Mouse (Mus musculus): ENCODE results near the gene Fads3. TPM values are rescaled to one million over a fixed set of nuclear protein-coding genes. Genes with fewer than 3 reads are reported as not detected.

Fads3 gene
- polyA plus RNA-seq, 1 experiment from 2014 or later, result 6.2 TPM

DNA sequence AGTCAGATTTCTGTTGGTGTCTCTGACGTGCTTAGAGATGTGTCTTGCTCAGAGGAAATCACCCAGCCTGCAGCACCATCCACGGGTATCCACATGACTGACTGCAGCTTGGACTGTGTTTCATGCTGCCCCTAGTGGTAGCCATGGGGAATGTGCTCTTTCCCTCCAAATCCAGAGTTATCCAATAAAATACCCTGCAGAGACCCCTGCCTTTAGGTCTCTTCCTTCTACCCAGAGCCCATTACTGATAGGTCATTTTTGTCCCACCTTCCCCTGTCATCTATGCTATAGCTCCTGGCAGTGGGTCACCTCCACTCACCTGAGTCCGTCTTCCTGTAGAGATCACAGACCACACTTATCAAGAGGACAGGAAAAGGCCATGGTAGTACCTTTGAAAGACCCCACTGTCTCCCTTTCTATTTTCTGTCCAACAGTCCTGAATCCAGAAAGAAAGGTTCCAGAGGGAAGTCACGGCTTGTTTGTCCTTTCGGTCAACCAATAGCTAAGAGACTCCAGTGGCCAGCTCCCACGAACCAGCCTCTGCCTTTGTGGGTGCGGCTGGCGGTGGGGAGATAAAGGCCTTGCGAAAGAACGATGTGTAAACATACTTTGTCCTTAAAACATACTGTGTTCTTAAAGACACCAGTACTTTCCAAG lies 18.7 kb downstream of the Fads3 start:
- Histone ChIP-seq H3K4me3 (ENCODE audit: low read depth, low read length) (no peak overlapping the region), H3K9ac (ENCODE audit: low read length) (no peak overlapping the region), H3K4me2 (ENCODE audit: low read depth) (no peak overlapping the region), H3K27ac (ENCODE audit: low read depth, low read length) (no peak overlapping the region), H3K36me3 (ENCODE audit: control insufficient read depth, insufficient read depth, low read length) (peaks cover 20% of the 10 kb centered on the region), H3K9me3 (ENCODE audit: control insufficient read depth, low read length) (no peaks in the 10 kb centered on the region), H3K4me1 (ENCODE audit: control insufficient read depth, insufficient read depth, low read length) (no peaks in the 10 kb centered on the region), H3K27me3 (ENCODE audit: control insufficient read depth, insufficient read depth, low read length) (no peaks in the 10 kb centered on the region)
- DNase-seq (ENCODE audit: low spot score) (peak; percentile 49), ATAC-seq (ENCODE audit: insufficient read depth, low FRiP score, low TSS enrichment) (peak; percentile 58; the same call in 1 of the 2 replicates)
- 54% methylated on average over 10 of the region's 10 CpGs for WGBS

DNA sequence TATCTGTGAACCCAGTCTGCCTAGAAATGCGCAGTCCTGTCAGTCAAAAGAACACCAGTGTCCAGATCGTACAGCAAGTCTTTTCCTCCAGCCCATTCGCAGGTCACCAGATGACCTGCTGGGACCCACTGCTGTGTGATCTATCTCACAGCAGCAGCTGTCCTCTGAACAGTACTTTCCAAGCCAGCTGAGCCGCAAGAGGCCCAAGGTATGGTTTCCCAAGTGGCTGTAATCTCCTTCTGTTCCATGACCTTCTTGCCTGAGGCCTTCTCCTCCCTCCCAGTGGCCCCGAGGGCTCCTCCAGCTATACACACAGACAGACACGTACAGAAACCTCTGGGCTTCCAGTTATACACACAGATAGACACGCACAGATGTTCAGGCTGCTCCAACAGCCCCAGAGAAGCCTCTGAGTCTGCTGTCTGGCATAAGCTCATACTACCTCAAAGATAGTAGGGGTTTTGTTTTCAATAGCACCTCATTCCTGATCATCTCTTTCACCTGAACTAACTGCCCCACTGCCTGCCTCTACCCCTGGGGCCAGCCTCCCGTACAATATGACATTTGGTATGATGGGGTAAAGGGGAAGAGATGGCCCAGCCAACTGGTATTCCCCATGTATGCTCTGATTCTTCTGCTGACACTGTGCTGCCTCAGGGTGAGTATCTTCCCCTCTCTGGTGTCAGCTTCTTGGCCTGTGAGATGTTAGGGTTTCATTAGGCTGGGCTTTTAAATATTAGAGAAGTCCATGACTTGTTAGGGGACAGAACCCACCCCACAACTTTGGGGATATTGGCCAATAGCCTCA lies 19.6 kb downstream of the Fads3 start:
- no peak for DNase-seq (ENCODE audit: low spot score)
- WGBS, result 50% methylated on average over 8 of the region's 8 CpGs
- no peak overlapping the region for H3K27ac ChIP-seq (ENCODE audit: low read depth, low read length)

DNA sequence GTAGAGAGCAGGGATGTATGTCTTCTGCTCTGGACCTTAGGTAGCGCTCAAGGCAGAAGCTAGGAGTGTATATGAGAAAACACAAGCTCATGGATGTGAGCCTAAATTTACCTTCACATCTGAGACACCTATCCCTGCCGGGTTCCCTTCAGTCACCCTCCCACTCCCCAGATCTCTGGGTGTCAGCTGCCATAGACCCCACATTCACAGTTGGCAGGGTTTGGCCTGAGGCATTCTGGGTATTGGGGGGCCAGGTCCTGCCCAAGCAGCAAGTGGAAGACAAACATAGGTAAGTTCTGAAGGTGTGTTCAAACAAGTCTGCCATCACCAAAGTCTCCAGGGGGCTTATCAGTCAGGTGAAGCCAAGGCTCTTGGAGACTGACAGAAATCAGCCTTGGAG lies 20.3 kb downstream of the Fads3 start:
- H3K4me1 ChIP-seq (ENCODE audit: control insufficient read depth, insufficient read depth, low read length), result no peaks in the 10 kb centered on the region
- no peak overlapping the region for H3K9ac ChIP-seq (ENCODE audit: low read length)
- peaks cover 31% of the 10 kb centered on the region for H3K36me3 ChIP-seq (ENCODE audit: control insufficient read depth, insufficient read depth, low read length)
- 98% methylated on average over 2 of the region's 2 CpGs for WGBS
- H3K4me3 ChIP-seq (ENCODE audit: low read depth, low read length), result no peak overlapping the region
- H3K27ac ChIP-seq (ENCODE audit: low read depth, low read length), result no peak overlapping the region
- H3K4me2 ChIP-seq (ENCODE audit: low read depth), result no peak overlapping the region
- no peak for DNase-seq (ENCODE audit: low spot score)
- no peaks in the 10 kb centered on the region for H3K27me3 ChIP-seq (ENCODE audit: control insufficient read depth, insufficient read depth, low read length)
- no peaks in the 10 kb centered on the region for H3K9me3 ChIP-seq (ENCODE audit: control insufficient read depth, low read length)
- no peak for ATAC-seq (ENCODE audit: insufficient read depth, low FRiP score, low TSS enrichment)

More for the DNA sequence above, 19.6 kb downstream of the Fads3 start:
- Histone ChIP-seq H3K9ac (ENCODE audit: low read length) (no peak overlapping the region), H3K4me1 (ENCODE audit: control insufficient read depth, insufficient read depth, low read length) (no peaks in the 10 kb centered on the region), H3K9me3 (ENCODE audit: control insufficient read depth, low read length) (no peaks in the 10 kb centered on the region), H3K27me3 (ENCODE audit: control insufficient read depth, insufficient read depth, low read length) (no peaks in the 10 kb centered on the region), H3K4me3 (ENCODE audit: low read depth, low read length) (no peak overlapping the region), H3K4me2 (ENCODE audit: low read depth) (no peak overlapping the region), H3K36me3 (ENCODE audit: control insufficient read depth, insufficient read depth, low read length) (peaks cover 26% of the 10 kb centered on the region)
- no peak for ATAC-seq (ENCODE audit: insufficient read depth, low FRiP score, low TSS enrichment)

- no peaks in the 10 kb centered on the region for H3K9me3 ChIP-seq (ENCODE audit: control insufficient read depth, low read length)
- no peak for DNase-seq (ENCODE audit: low spot score)
- no peaks in the 10 kb centered on the region for H3K27me3 ChIP-seq (ENCODE audit: control insufficient read depth, insufficient read depth, low read length)
- H3K36me3 ChIP-seq (ENCODE audit: control insufficient read depth, insufficient read depth, low read length), result peaks cover 37% of the 10 kb centered on the region
- H3K4me3 ChIP-seq (ENCODE audit: low read depth, low read length), result no peak overlapping the region
- H3K9ac ChIP-seq (ENCODE audit: low read length), result no peak overlapping the region
- no peak overlapping the region for H3K27ac ChIP-seq (ENCODE audit: low read depth, low read length)
- 91% methylated on average over 8 of the region's 8 CpGs for WGBS
- ATAC-seq (ENCODE audit: insufficient read depth, low FRiP score, low TSS enrichment), result no peak
- no peak overlapping the region for H3K4me2 ChIP-seq (ENCODE audit: low read depth)
- H3K4me1 ChIP-seq (ENCODE audit: control insufficient read depth, insufficient read depth, low read length), result no peaks in the 10 kb centered on the region
Observed at GRCm38 (mm10) chr19:10062292-10062691, 20.9 kb downstream of the Fads3 start.

GRCm38 (mm10) chr19:10062862-10063261 lies 21.5 kb downstream of the Fads3 start:
- peaks cover 39% of the 10 kb centered on the region for H3K36me3 ChIP-seq (ENCODE audit: control insufficient read depth, insufficient read depth, low read length)
- H3K27ac ChIP-seq (ENCODE audit: low read depth, low read length), result no peak overlapping the region
- ATAC-seq (ENCODE audit: insufficient read depth, low FRiP score, low TSS enrichment) (no peak), DNase-seq (ENCODE audit: low spot score) (no peak)
- WGBS, result 88% methylated on average over 5 of the region's 5 CpGs
- H3K27me3 ChIP-seq (ENCODE audit: control insufficient read depth, insufficient read depth, low read length), result no peaks in the 10 kb centered on the region
- no peaks in the 10 kb centered on the region for H3K9me3 ChIP-seq (ENCODE audit: control insufficient read depth, low read length)
- no peak overlapping the region for H3K4me3 ChIP-seq (ENCODE audit: low read depth, low read length)
- no peaks in the 10 kb centered on the region for H3K4me1 ChIP-seq (ENCODE audit: control insufficient read depth, insufficient read depth, low read length)
- no peak overlapping the region for H3K9ac ChIP-seq (ENCODE audit: low read length)
- no peak overlapping the region for H3K4me2 ChIP-seq (ENCODE audit: low read depth)

- WGBS, result 88% methylated on average over 10 of the region's 10 CpGs
- no peaks in the 10 kb centered on the region for H3K4me1 ChIP-seq (ENCODE audit: control insufficient read depth, insufficient read depth, low read length)
- no peak overlapping the region for H3K4me3 ChIP-seq (ENCODE audit: low read depth, low read length)
- no peak overlapping the region for H3K27ac ChIP-seq (ENCODE audit: low read depth, low read length)
- ATAC-seq (ENCODE audit: insufficient read depth, low FRiP score, low TSS enrichment) (no peak), DNase-seq (ENCODE audit: low spot score) (no peak)
- no peak overlapping the region for H3K9ac ChIP-seq (ENCODE audit: low read length)
- H3K27me3 ChIP-seq (ENCODE audit: control insufficient read depth, insufficient read depth, low read length), result no peaks in the 10 kb centered on the region
- H3K36me3 ChIP-seq (ENCODE audit: control insufficient read depth, insufficient read depth, low read length), result peaks cover 50% of the 10 kb centered on the region
- no peaks in the 10 kb centered on the region for H3K9me3 ChIP-seq (ENCODE audit: control insufficient read depth, low read length)
- H3K4me2 ChIP-seq (ENCODE audit: low read depth), result no peak overlapping the region
Observed at GRCm38 (mm10) chr19:10064173-10065012, 23.0 kb downstream of the Fads3 start.

GRCm38 (mm10) chr19:10065465-10066188 lies 24.3 kb downstream of the Fads3 start:
- Histone ChIP-seq H3K4me3 (ENCODE audit: low read depth, low read length) (no peak overlapping the region), H3K9ac (ENCODE audit: low read length) (no peak overlapping the region), H3K4me1 (ENCODE audit: control insufficient read depth, insufficient read depth, low read length) (no peaks in the 10 kb centered on the region), H3K27me3 (ENCODE audit: control insufficient read depth, insufficient read depth, low read length) (no peaks in the 10 kb centered on the region), H3K4me2 (ENCODE audit: low read depth) (no peak overlapping the region), H3K9me3 (ENCODE audit: control insufficient read depth, low read length) (no peaks in the 10 kb centered on the region), H3K27ac (ENCODE audit: low read depth, low read length) (no peak overlapping the region), H3K36me3 (ENCODE audit: control insufficient read depth, insufficient read depth, low read length) (peaks cover 57% of the 10 kb centered on the region)
- DNase-seq (ENCODE audit: low spot score) (no peak), ATAC-seq (ENCODE audit: insufficient read depth, low FRiP score, low TSS enrichment) (no peak)
- WGBS, result 93% methylated on average over 5 of the region's 5 CpGs

DNA sequence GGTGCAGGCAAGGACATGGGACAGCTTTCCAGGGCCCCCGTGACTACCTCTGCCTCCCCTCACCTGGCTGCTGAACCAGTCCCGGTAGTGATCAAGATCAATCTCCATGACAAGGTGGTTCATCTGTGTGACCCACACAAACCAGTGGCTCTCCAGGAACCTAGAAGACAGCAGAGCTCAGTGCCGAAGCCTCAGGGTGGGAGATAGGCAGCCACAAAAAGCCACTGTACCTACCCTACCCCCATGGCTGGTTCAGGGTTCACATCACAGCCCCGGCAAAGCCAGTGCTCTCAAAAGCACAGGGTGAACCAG lies 24.8 kb downstream of the Fads3 start:
- 94% methylated on average over 4 of the region's 4 CpGs for WGBS
- Histone ChIP-seq H3K4me1 (ENCODE audit: control insufficient read depth, insufficient read depth, low read length) (no peaks in the 10 kb centered on the region), H3K27ac (ENCODE audit: low read depth, low read length) (no peak overlapping the region), H3K27me3 (ENCODE audit: control insufficient read depth, insufficient read depth, low read length) (no peaks in the 10 kb centered on the region), H3K9me3 (ENCODE audit: control insufficient read depth, low read length) (no peaks in the 10 kb centered on the region), H3K36me3 (ENCODE audit: control insufficient read depth, insufficient read depth, low read length) (peaks cover 57% of the 10 kb centered on the region), H3K4me2 (ENCODE audit: low read depth) (no peak overlapping the region), H3K4me3 (ENCODE audit: low read depth, low read length) (no peak overlapping the region), H3K9ac (ENCODE audit: low read length) (no peak overlapping the region)
- ATAC-seq (ENCODE audit: insufficient read depth, low FRiP score, low TSS enrichment) (no peak), DNase-seq (ENCODE audit: low spot score) (no peak)
